Mouse (Mus musculus) kidney, adult 2 months (tissue): ENCODE data around the gene Tmem126b.

Source experiments
- CTCF ChIP-seq: fragments of 200-500 bp; conservative IDR thresholded peaks from 2 replicates; pipeline ENCODE4 v1.5.1; 2011; ENCODE audit warnings: low read depth, mild to moderate bottlenecking, control low read depth, low read length, moderate library complexity, mixed read lengths; ENCODE audit not compliant: insufficient read depth, insufficient read length
- POLR2A ChIP-seq: fragments of 200-500 bp; IDR thresholded peaks from one replicate; pipeline ENCODE4 v1.6.1; 2011; ENCODE audit warnings: low read depth, low read length, control low read depth

DNA sequence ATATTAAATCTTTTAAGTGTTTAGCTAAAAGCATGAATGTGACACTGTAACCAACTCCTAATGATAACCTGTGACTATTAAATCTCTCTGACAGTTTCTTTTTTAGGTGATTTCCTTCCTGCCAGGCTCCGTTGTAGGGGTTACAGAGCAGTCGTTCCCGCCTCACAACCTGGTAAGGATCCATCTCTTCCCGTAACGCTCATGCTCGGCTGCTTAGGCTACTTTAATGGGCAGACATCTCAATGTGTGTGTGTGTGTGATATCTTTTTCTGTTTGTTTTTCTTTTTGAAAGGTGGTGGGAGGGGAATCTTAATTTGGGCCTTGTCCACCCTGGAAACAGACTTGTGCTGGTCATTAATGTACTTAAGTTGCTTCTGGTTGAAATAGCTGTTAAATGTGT, 31.6 kb downstream of the Tmem126b start:
- TF ChIP-seq CTCF (no peak), POLR2A (no peak)
